Mouse (Mus musculus): ENCODE measurements at regions not wholly inside any gene's neighbourhood (a gene's known extent, or its start where the extent isn't known, plus 50 kb on each side); places are given as distances from the start of the nearest gene placed in this dataset.

- no peak for DNase-seq
These were observed 1678.5 kb upstream of the 5930422O12Rik start for GRCm38 (mm10) chr8:31749974-31750373.

- no peak for DNase-seq
These were observed 1677.9 kb upstream of the 5930422O12Rik start for GRCm38 (mm10) chr8:31750482-31751126.

GRCm38 (mm10) chr8:31755737-31756136 lies 1672.8 kb upstream of the 5930422O12Rik start:
- DNase-seq = no peak

- DNase-seq = no peak
These were observed 1666.4 kb upstream of the 5930422O12Rik start for GRCm38 (mm10) chr8:31762091-31762490.

Data from right cerebral cortex, postnatal 4 days (tissue).